Mouse (Mus musculus): ENCODE data around the gene Dctn5. TPM values are rescaled to one million over a fixed set of nuclear protein-coding genes. Genes with fewer than 3 reads are reported as not detected.

Gene Dctn5
- polyA plus RNA-seq, 1 experiment from 2014 or later = 157 TPM

GRCm38 (mm10) chr7:122126946-122127345 lies 5.9 kb upstream of the Dctn5 start:
- no peak overlapping the region for H3K9ac ChIP-seq (replicated peaks)
- no peak overlapping the region for H3K4me3 ChIP-seq (replicated peaks)
- no peak for ATAC-seq (ENCODE audit: low FRiP score)
- H3K4me2 ChIP-seq = no peak overlapping the region
- H3K27me3 ChIP-seq (replicated peaks) = no peaks in the 10 kb centered on the region
- no peak overlapping the region for H3K27ac ChIP-seq (replicated peaks)
- H3K36me3 ChIP-seq = peaks cover 31% of the 10 kb centered on the region
- WGBS = 95% methylated on average over 11 of the region's 11 CpGs
- peaks cover 3% of the 10 kb centered on the region; the same call in 1 of the 2 replicates for H3K4me1 ChIP-seq
- no peaks in the 10 kb centered on the region for H3K9me3 ChIP-seq (replicated peaks)

GRCm38 (mm10) chr7:122131834-122132233 lies 1.0 kb upstream of the Dctn5 start:
- Histone ChIP-seq H3K27me3 (replicated peaks) (no peaks in the 10 kb centered on the region), H3K4me2 (peak overlapping the region; percentile 89), H3K36me3 (peaks cover 36% of the 10 kb centered on the region), H3K27ac (replicated peaks) (no peak overlapping the region), H3K4me1 (peaks cover 18% of the 10 kb centered on the region), H3K9ac (replicated peaks) (no peak overlapping the region), H3K9me3 (replicated peaks) (no peaks in the 10 kb centered on the region), H3K4me3 (replicated peaks) (peak overlapping the region; percentile 80)
- ATAC-seq (ENCODE audit: low FRiP score) = no peak

GRCm38 (mm10) chr7:122133338-122133625 lies 441 bp downstream of the Dctn5 start:
- peak overlapping the region; percentile 80 for H3K4me3 ChIP-seq (replicated peaks)
- peak; percentile 45 for ATAC-seq (ENCODE audit: low FRiP score)
- peak overlapping the region; percentile 89 for H3K4me2 ChIP-seq
- H3K36me3 ChIP-seq = peaks cover 35% of the 10 kb centered on the region
- H3K4me1 ChIP-seq = peaks cover 18% of the 10 kb centered on the region
- no peaks in the 10 kb centered on the region for H3K27me3 ChIP-seq (replicated peaks)
- peak overlapping the region; percentile 72 for H3K9ac ChIP-seq (replicated peaks)
- no peaks in the 10 kb centered on the region for H3K9me3 ChIP-seq (replicated peaks)
- WGBS = 17% methylated on average over 8 of the region's 8 CpGs
- peak overlapping the region; percentile 81 for H3K27ac ChIP-seq (replicated peaks)

GRCm38 (mm10) chr7:122135070-122135469 lies 2.2 kb downstream of the Dctn5 start:
- WGBS = 75% methylated on average over 10 of the region's 10 CpGs
- ATAC-seq (ENCODE audit: low FRiP score) = no peak
- H3K4me1 ChIP-seq = peaks cover 18% of the 10 kb centered on the region
- H3K4me2 ChIP-seq = no peak overlapping the region
- H3K36me3 ChIP-seq = peaks cover 51% of the 10 kb centered on the region
- no peak overlapping the region for H3K9ac ChIP-seq (replicated peaks)
- no peak overlapping the region for H3K27ac ChIP-seq (replicated peaks)
- no peak overlapping the region for H3K4me3 ChIP-seq (replicated peaks)
- no peaks in the 10 kb centered on the region for H3K9me3 ChIP-seq (replicated peaks)
- H3K27me3 ChIP-seq (replicated peaks) = no peaks in the 10 kb centered on the region

GRCm38 (mm10) chr7:122137071-122137470 lies 4.2 kb downstream of the Dctn5 start:
- H3K36me3 ChIP-seq = peaks cover 69% of the 10 kb centered on the region
- H3K9ac ChIP-seq (replicated peaks) = no peak overlapping the region
- H3K4me2 ChIP-seq = no peak overlapping the region
- H3K27me3 ChIP-seq (replicated peaks) = no peaks in the 10 kb centered on the region
- H3K27ac ChIP-seq (replicated peaks) = no peak overlapping the region
- H3K9me3 ChIP-seq (replicated peaks) = no peaks in the 10 kb centered on the region
- H3K4me3 ChIP-seq (replicated peaks) = no peak overlapping the region
- ATAC-seq (ENCODE audit: low FRiP score) = no peak
- H3K4me1 ChIP-seq = peaks cover 14% of the 10 kb centered on the region

- 93% methylated on average over 5 of the region's 5 CpGs for WGBS
- H3K9ac ChIP-seq (replicated peaks) = no peak overlapping the region
- no peak overlapping the region for H3K27ac ChIP-seq (replicated peaks)
- no peak overlapping the region for H3K4me3 ChIP-seq (replicated peaks)
- ATAC-seq (ENCODE audit: low FRiP score) = no peak
- H3K4me1 ChIP-seq = peaks cover 9% of the 10 kb centered on the region
- H3K9me3 ChIP-seq (replicated peaks) = no peaks in the 10 kb centered on the region
- H3K27me3 ChIP-seq (replicated peaks) = no peaks in the 10 kb centered on the region
- H3K36me3 ChIP-seq = peaks cover 78% of the 10 kb centered on the region
- no peak overlapping the region for H3K4me2 ChIP-seq
Measured at GRCm38 (mm10) chr7:122138190-122138589, 5.3 kb downstream of the Dctn5 start.

GRCm38 (mm10) chr7:122140991-122141390 lies 8.2 kb downstream of the Dctn5 start:
- Histone ChIP-seq H3K27me3 (replicated peaks) (no peaks in the 10 kb centered on the region), H3K36me3 (peaks cover 83% of the 10 kb centered on the region), H3K9me3 (replicated peaks) (no peaks in the 10 kb centered on the region), H3K4me3 (replicated peaks) (no peak overlapping the region), H3K27ac (replicated peaks) (no peak overlapping the region), H3K9ac (replicated peaks) (no peak overlapping the region), H3K4me1 (no peaks in the 10 kb centered on the region), H3K4me2 (no peak overlapping the region)
- no peak for ATAC-seq (ENCODE audit: low FRiP score)

GRCm38 (mm10) chr7:122152473-122152872 lies 19.6 kb downstream of the Dctn5 start:
- Histone ChIP-seq H3K27me3 (replicated peaks) (no peaks in the 10 kb centered on the region), H3K9me3 (replicated peaks) (no peaks in the 10 kb centered on the region), H3K4me2 (no peak overlapping the region), H3K36me3 (peaks cover 32% of the 10 kb centered on the region), H3K9ac (replicated peaks) (no peak overlapping the region), H3K4me3 (replicated peaks) (no peak overlapping the region), H3K4me1 (peaks cover under 1% of the 10 kb centered on the region; the same call in 1 of the 2 replicates), H3K27ac (replicated peaks) (no peak overlapping the region)
- WGBS = 89% methylated on average over 4 of the region's 4 CpGs
- no peak for ATAC-seq (ENCODE audit: low FRiP score)

GRCm38 (mm10) chr7:122158488-122158887 lies 25.6 kb downstream of the Dctn5 start:
- H3K4me2 ChIP-seq = peak overlapping the region; percentile 95
- peak overlapping the region; percentile 60 for H3K27ac ChIP-seq (replicated peaks)
- ATAC-seq (ENCODE audit: low FRiP score) = no peak
- H3K9ac ChIP-seq (replicated peaks) = peak overlapping the region; percentile 60
- H3K36me3 ChIP-seq = 0 out of 2 replicates have a peak, but pooled peaks cover under 1% of the 10 kb centered on the region
- H3K27me3 ChIP-seq (replicated peaks) = no peaks in the 10 kb centered on the region
- peaks cover 34% of the 10 kb centered on the region for H3K4me1 ChIP-seq
- 5% methylated on average over 13 of the region's 13 CpGs for WGBS
- H3K4me3 ChIP-seq (replicated peaks) = peak overlapping the region; percentile 74
- H3K9me3 ChIP-seq (replicated peaks) = no peaks in the 10 kb centered on the region

GRCm38 (mm10) chr7:122158915-122159902 lies 26.4 kb downstream of the Dctn5 start, which contains the start of gene Plk1:
Gene Plk1, plus strand, starts transcription at chr7:122159439.
- Histone ChIP-seq H3K27ac (replicated peaks) (peak within 1 kb of the TSS; percentile 60), H3K27me3 (replicated peaks) (no peaks in the 10 kb centered on the region), H3K4me3 (replicated peaks) (peak within 1 kb of the TSS; percentile 74), H3K9ac (replicated peaks) (peak within 1 kb of the TSS; percentile 60), H3K36me3 (no peaks in the 10 kb centered on the region), H3K9me3 (replicated peaks) (no peaks in the 10 kb centered on the region), H3K4me2 (peak within 1 kb of the TSS; percentile 95), H3K4me1 (peaks cover 34% of the 10 kb centered on the region)
- peak; percentile 93 for ATAC-seq (ENCODE audit: low FRiP score)
- under 1% methylated on average over 63 of the region's 63 CpGs for WGBS

GRCm38 (mm10) chr7:122160037-122160436 lies 27.2 kb downstream of the Dctn5 start:
- H3K36me3 ChIP-seq = no peaks in the 10 kb centered on the region
- H3K4me3 ChIP-seq (replicated peaks) = peak overlapping the region; percentile 74
- peak overlapping the region; percentile 95 for H3K4me2 ChIP-seq
- H3K27me3 ChIP-seq (replicated peaks) = no peaks in the 10 kb centered on the region
- 2% methylated on average over 12 of the region's 12 CpGs for WGBS
- H3K27ac ChIP-seq (replicated peaks) = no peak overlapping the region
- peak overlapping the region; percentile 42 for H3K9ac ChIP-seq (replicated peaks)
- H3K9me3 ChIP-seq (replicated peaks) = no peaks in the 10 kb centered on the region
- peaks cover 34% of the 10 kb centered on the region for H3K4me1 ChIP-seq
- no peak for ATAC-seq (ENCODE audit: low FRiP score)

- H3K4me1 ChIP-seq = peaks cover 21% of the 10 kb centered on the region
- H3K9me3 ChIP-seq (replicated peaks) = no peaks in the 10 kb centered on the region
- H3K27ac ChIP-seq (replicated peaks) = no peak overlapping the region
- no peak for ATAC-seq (ENCODE audit: low FRiP score)
- H3K4me2 ChIP-seq = no peak overlapping the region
- H3K4me3 ChIP-seq (replicated peaks) = no peak overlapping the region
- 95% methylated on average over 8 of the region's 8 CpGs for WGBS
- H3K36me3 ChIP-seq = peaks cover 8% of the 10 kb centered on the region; the same call in 1 of the 2 replicates
- no peaks in the 10 kb centered on the region for H3K27me3 ChIP-seq (replicated peaks)
- H3K9ac ChIP-seq (replicated peaks) = no peak overlapping the region
Measured at GRCm38 (mm10) chr7:122163766-122164165, 30.9 kb downstream of the Dctn5 start.
